Mouse (Mus musculus) kidney, adult 2 months (tissue): ENCODE results near the gene Dnajc7.

ENCODE experiments used
- CTCF ChIP-seq: fragments of 200-500 bp; conservative IDR thresholded peaks from 2 replicates; pipeline ENCODE4 v1.5.1; 2011; ENCODE audit warnings: low read depth, mild to moderate bottlenecking, control low read depth, low read length, moderate library complexity, mixed read lengths; ENCODE audit not compliant: insufficient read depth, insufficient read length
- POLR2A ChIP-seq: fragments of 200-500 bp; IDR thresholded peaks from one replicate; pipeline ENCODE4 v1.6.1; 2011; ENCODE audit warnings: low read depth, low read length, control low read depth

DNA sequence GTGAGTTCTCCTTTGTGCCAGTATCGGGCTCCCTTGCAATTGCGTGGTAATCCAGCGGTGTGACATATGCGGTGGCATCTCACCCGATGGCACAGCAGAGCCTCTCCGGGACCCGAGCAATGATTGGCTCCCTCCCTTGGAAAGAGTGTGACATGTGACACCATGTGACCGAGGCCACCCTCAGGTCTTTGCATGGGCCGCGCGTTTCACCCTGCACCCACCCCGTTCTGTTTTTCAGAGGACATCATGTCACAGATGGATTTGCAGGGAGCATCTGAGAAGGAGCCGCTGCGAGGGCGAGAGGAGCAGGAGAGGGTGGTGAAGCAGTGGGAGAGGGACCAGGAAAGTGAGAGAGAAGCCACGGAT is 48.8 kb downstream of the Dnajc7 start:
- TF ChIP-seq POLR2A (no peak), CTCF (no peak)
